In the genomic region with DNA sequence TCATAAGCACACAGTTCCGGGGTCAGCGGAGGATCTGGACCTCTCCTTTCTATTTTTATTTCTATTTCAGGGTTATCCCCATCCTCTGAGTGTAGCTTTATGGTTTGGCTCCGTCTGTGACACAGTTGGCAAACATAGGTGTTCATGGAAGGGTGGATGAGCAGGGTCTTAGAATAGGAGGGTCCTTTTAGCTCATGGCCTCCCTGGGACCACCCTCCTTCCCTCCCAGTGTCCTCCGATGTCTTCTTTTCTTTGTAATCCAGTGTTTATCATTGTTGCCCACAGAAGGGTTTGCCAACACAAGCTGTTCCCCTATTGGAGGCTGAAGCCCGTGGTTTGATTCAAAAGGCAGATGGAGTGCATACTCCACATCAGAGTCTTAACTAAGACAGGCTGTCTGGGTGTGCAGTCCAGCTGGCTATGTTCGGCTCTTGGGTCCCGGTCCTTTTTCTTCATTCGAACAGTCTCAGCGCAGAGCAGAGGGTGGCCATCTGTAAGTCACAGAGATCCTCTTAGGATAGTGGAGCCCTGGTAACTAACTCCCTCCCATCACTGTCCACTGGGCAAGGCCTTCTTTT, we compare ENCODE assay signal across 13 mouse cellular contexts.
A peak's percentile ranks its signal among the peaks of the same experiment; 100 is the strongest.
DNase-seq lines count a peak whose midpoint lies in the region; ATAC-seq and TF ChIP-seq lines count a peak whose summit lies in the region.
"Had no signal": no experiment of that assay in that cellular context is flagged by ENCODE, and none has a peak within 500 bp of the region (broad histone marks: within the 10 kb centered on the region; RNA-seq: fewer than 3 reads in every experiment).

No protein-coding gene starts in this region.

- no peak for DNase-seq in forebrain, embryonic 10.5 days (ENCODE audit: extremely low spot score, low spot score)
- peak; percentile 63 for DNase-seq in brain, adult 2 months (ENCODE audit: low read depth, low spot score)
- peak; percentile 60 for DNase-seq in lung, postnatal 0 days (ENCODE audit: low spot score)
- DNase-seq in frontal cortex, postnatal 25 days (ENCODE audit: low spot score in 2 of 2) = no peak
- no peak for DNase-seq in ovary, postnatal 14 days (ENCODE audit: low spot score)
- DNase-seq in thymus, postnatal 4 days = no peak
- DNase-seq: heart, adult 2 months; heart, postnatal 36 days had no signal

- no peak for TF ChIP-seq CTCF in lung, postnatal 0 days (IDR thresholded peaks at IDR 0.05)

- no peaks in the 10 kb centered on the region for H3K27me3 ChIP-seq in forebrain, embryonic 13.5 days
- H3K27me3 ChIP-seq in forebrain, embryonic 10.5 days (ENCODE audit: poor library complexity, severe bottlenecking) = 0 out of 2 replicates have a peak, but pooled peaks cover 5% of the 10 kb centered on the region
- peaks cover 7% of the 10 kb centered on the region; the same call in 1 of the 2 replicates for H3K27me3 ChIP-seq in hindbrain, embryonic 13.5 days
- no peaks in the 10 kb centered on the region for H3K27me3 ChIP-seq in lung, postnatal 0 days (replicated peaks; ENCODE audit: insufficient read depth, low read length)
- H3K27me3 ChIP-seq: midbrain, embryonic 15.5 days had no signal

- peaks cover 15% of the 10 kb centered on the region for H3K4me1 ChIP-seq in forebrain, embryonic 13.5 days
- peaks cover 7% of the 10 kb centered on the region; the same call in 1 of the 2 replicates for H3K4me1 ChIP-seq in forebrain, embryonic 10.5 days
- H3K4me1 ChIP-seq in hindbrain, embryonic 13.5 days (replicated peaks) = peaks cover 21% of the 10 kb centered on the region
- no peaks in the 10 kb centered on the region for H3K4me1 ChIP-seq in lung, postnatal 0 days (ENCODE audit: insufficient read depth, low read depth, low read length)
- H3K4me1 ChIP-seq: embryonic facial prominence, embryonic 10.5 days had no signal

- TF ChIP-seq EP300 in lung, postnatal 0 days (IDR thresholded peaks at IDR 0.05) = no peak

- WGBS in forebrain, embryonic 13.5 days = 76% methylated on average over 9 of the region's 9 CpGs
- WGBS in forebrain, embryonic 10.5 days = 86% methylated on average over 9 of the region's 9 CpGs
- 57% methylated on average over 9 of the region's 9 CpGs for WGBS in hindbrain, embryonic 13.5 days
- WGBS in lung, postnatal 0 days = 69% methylated on average over 9 of the region's 9 CpGs

- H3K27ac ChIP-seq in forebrain, embryonic 13.5 days = no peak overlapping the region
- no peak overlapping the region for H3K27ac ChIP-seq in forebrain, embryonic 10.5 days
- H3K27ac ChIP-seq in hindbrain, embryonic 13.5 days = 0 out of 2 replicates have a peak overlapping the region, but pooled peaks have one; percentile 3
- H3K27ac ChIP-seq in lung, postnatal 0 days (ENCODE audit: low read length) = no peak overlapping the region
- H3K27ac ChIP-seq: embryonic facial prominence, embryonic 10.5 days; heart, adult 2 months; liver, embryonic 14.5 days; midbrain, embryonic 15.5 days had no signal

- H3K9me3 ChIP-seq in forebrain, embryonic 13.5 days (replicated peaks) = no peaks in the 10 kb centered on the region
- no peaks in the 10 kb centered on the region for H3K9me3 ChIP-seq in forebrain, embryonic 10.5 days
- no peaks in the 10 kb centered on the region for H3K9me3 ChIP-seq in hindbrain, embryonic 13.5 days
- H3K9me3 ChIP-seq in lung, postnatal 0 days (ENCODE audit: low read length) = no peaks in the 10 kb centered on the region
- H3K9me3 ChIP-seq: embryonic facial prominence, embryonic 10.5 days; midbrain, embryonic 15.5 days had no signal

- ATAC-seq in forebrain, embryonic 13.5 days = peak; percentile 38; the same call in 1 of the 2 replicates
- 0 out of 2 replicates have a peak, but pooled peaks have one; percentile 24 for ATAC-seq in hindbrain, embryonic 13.5 days (ENCODE audit: low FRiP score)
- peak; percentile 80 for ATAC-seq in lung, postnatal 0 days
- ATAC-seq: midbrain, embryonic 15.5 days had no signal

- no peak overlapping the region for H3K4me3 ChIP-seq in forebrain, embryonic 13.5 days
- H3K4me3 ChIP-seq in forebrain, embryonic 10.5 days = no peak overlapping the region
- no peak overlapping the region for H3K4me3 ChIP-seq in hindbrain, embryonic 13.5 days
- H3K4me3 ChIP-seq in lung, postnatal 0 days (ENCODE audit: low read depth, low read length) = no peak overlapping the region
- H3K4me3 ChIP-seq: embryonic facial prominence, embryonic 10.5 days; heart, adult 2 months; midbrain, embryonic 15.5 days had no signal

- no peak overlapping the region for H3K4me2 ChIP-seq in forebrain, embryonic 13.5 days
- H3K4me2 ChIP-seq in hindbrain, embryonic 13.5 days = no peak overlapping the region
- H3K4me2 ChIP-seq in lung, postnatal 0 days (replicated peaks; ENCODE audit: low read depth, low read length) = no peak overlapping the region
- H3K4me2 ChIP-seq: midbrain, embryonic 15.5 days had no signal

- no peaks in the 10 kb centered on the region for H3K36me3 ChIP-seq in forebrain, embryonic 13.5 days (ENCODE audit: poor library complexity, severe bottlenecking)
- no peaks in the 10 kb centered on the region for H3K36me3 ChIP-seq in forebrain, embryonic 10.5 days (replicated peaks)
- H3K36me3 ChIP-seq in hindbrain, embryonic 13.5 days = no peaks in the 10 kb centered on the region
- no peaks in the 10 kb centered on the region for H3K36me3 ChIP-seq in lung, postnatal 0 days (ENCODE audit: insufficient read depth, low read length)
- H3K36me3 ChIP-seq: embryonic facial prominence, embryonic 10.5 days; midbrain, embryonic 15.5 days had no signal

- H3K9ac ChIP-seq in forebrain, embryonic 13.5 days = no peak overlapping the region
- no peak overlapping the region for H3K9ac ChIP-seq in hindbrain, embryonic 13.5 days
- no peak overlapping the region for H3K9ac ChIP-seq in lung, postnatal 0 days (replicated peaks; ENCODE audit: low read depth)
- H3K9ac ChIP-seq: liver, embryonic 14.5 days; midbrain, embryonic 15.5 days had no signal

Comparison
In these comparisons a context has a peak if more than half of its experiments do, and no peak if none do; other contexts are left out.
1. ATAC-seq: peak in every context shown above with its lines; median percentile 80 in lung, postnatal 0 days; 38 in forebrain, embryonic 13.5 days; 24 in hindbrain, embryonic 13.5 days.
2. DNase-seq: peak in brain, adult 2 months (single experiment) and lung, postnatal 0 days (single experiment); none in forebrain, embryonic 10.5 days (single experiment), frontal cortex, postnatal 25 days (0 of 2), ovary, postnatal 14 days (single experiment) and thymus, postnatal 4 days (single experiment).